Comparison of ENCODE assay signal across 16 mouse cellular contexts in the genomic region with DNA sequence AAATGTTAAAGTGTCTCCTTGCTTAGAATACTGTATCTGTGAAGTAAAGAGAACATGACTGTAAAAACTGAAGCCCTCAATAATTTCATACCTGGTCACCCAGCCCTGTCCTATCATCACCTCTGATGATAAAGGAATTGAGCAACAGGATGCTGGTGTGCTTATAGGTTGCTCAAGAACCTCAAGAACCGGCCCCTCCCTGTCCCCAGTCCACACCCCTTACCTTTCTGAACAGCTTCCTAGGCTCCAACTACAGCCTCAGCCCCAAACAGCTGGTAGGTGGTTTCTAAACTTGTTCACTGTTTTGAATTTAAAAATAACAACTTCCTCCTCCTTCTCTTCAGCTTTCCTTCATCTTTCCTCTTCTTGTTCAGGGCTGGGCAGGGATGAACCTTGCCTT.
"Had no signal": no experiment of that assay in that cellular context is flagged by ENCODE, and none has a peak within 500 bp of the region (broad histone marks: within the 10 kb centered on the region; RNA-seq: fewer than 3 reads in every experiment).

No protein-coding gene starts in this region.

- DNase-seq: gastrocnemius, postnatal 14 days; gastrocnemius, postnatal 36 days; heart, adult 18-20 months; heart, postnatal 14 days; heart, postnatal 36 days; kidney, adult 11 months; kidney, adult 2 months; kidney, adult 9 months; kidney, postnatal 14 days; kidney, postnatal 36 days; layer of hippocampus, adult 9-11 months; layer of hippocampus, postnatal 36 days; left cerebral cortex, postnatal 4 days had no signal

- ATAC-seq: hindbrain, postnatal 0 days; intestine, embryonic 16.5 days; liver, embryonic 12.5 days had no signal
